Mouse (Mus musculus): ENCODE results near the gene Nfic.
A peak's percentile ranks its signal among the peaks of the same experiment; 100 is the strongest.

Nfic gene

DNA sequence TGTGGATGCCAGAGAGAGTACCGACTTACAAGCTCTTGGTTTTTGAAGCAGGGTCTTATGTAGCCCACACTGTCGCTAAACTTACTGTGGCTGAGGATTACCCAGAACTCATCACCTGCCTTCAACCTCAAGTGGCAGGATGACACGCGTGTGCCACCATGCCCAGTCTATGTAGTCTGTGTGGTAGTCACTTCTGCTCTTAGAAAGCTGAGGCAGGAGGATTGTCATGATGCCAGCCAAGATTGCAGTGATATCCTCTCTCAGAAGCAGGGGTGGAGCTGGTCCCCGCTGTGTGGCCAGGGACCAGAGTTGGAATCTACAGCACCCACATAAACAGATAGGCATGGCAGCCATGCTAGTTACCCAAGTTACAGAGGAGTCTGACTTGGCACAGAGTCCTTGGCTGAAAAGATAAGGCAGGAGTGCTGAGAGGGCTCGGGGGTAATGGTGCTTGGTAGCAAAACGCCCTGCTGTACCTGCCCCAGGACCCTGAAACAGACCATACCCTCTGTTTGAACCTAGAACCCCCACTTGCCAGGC, 30.1 kb upstream of the Nfic start:
- no peak for DNase-seq (ENCODE audit: extremely low read depth, low read depth)

DNA sequence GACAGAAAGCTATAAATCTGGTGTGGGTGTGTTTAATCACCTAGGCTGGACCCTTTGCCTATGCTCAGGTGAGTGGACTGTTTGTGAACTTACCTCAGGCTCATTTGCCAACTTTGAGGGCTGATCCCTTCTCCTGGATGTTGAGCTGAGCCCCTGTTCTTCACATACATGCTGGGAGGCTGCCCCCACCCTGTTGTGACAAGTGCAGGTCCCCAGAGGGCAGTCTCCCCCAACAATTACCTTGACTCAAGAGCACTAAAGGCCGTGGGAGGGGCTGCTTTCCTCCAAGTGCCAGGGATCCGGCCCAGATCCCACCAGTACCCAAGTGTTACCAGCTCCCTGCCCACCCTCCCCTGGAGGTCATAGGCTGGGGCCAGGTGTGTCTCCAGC, 29.6 kb upstream of the Nfic start:
- no peak for DNase-seq (ENCODE audit: extremely low read depth, low read depth)

DNA sequence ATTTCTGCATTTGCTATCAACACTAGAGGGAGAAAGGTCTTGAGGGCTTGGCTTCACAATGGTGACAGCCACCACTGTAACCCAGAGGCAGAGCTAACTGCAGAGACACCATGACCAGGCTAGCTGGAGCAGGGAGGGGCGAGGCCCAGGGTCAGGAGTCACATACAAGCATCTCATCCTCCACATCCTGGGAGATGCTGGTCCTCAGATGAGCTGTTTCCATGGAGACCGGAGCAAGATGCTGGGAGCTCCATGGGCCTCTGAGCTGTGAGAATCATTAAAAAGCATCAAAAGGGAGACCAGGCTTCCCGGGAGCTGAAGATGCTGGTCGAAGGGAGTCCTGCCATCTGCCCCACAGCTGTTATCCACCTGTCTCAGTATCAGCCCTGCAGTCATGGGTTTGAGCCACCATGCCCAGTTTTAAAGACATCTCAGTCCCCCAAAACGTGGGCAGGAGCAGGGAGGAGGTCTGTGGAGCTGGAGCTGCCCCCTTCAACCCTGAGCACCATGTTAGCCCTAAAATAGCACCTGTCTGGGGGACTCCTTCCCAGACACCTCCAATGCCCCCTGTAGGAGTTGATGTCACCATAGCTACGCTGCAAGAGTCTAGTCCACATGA, 29.1 kb upstream of the Nfic start:
- no peak for DNase-seq (ENCODE audit: extremely low read depth, low read depth)

DNA sequence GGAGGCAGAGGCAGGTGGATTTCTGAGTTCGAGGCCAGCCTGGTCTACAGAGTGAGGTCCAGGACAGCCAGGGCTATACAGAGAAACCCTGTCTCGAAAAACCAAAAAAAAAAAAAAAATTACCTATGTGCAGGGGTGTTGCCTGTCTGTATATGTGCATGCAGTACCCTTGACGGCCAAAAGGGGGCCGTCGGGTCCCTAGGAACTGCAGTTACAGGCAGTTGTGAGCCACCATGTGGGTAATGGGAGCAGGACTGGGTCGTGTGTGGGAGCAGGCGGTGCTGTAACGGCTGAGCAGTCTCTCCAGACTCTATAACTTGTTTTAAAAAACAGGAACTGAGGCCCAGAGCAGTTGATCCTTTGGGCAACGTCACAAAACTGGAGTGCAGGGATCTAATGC, 28.5 kb upstream of the Nfic start:
- no peak for DNase-seq (ENCODE audit: extremely low read depth, low read depth)

DNA sequence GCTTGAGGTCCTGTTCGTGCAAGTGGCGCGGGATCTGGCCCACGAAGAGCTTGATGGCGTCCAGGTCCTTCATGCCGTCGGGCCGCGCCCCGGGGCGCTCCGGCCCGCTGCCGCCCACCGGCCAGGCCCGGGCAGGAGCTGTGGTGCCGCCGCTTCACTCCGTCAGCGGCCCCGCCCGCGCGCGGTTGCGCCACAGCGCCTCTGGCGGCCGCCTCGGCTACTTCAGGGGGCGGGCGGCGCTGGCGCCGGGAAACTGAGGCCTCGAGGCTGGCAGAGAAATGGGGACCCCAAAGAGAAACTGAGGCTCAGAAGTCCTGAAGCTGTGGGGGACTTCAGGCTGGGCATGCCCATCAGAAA, 27.1 kb upstream of the Nfic start, which contains the start of gene Celf5:
TSS of gene Celf5 (minus strand) at position 177 of the 357 bp plus-strand sequence.
- DNase-seq (ENCODE audit: extremely low read depth, low read depth) = no peak

DNA sequence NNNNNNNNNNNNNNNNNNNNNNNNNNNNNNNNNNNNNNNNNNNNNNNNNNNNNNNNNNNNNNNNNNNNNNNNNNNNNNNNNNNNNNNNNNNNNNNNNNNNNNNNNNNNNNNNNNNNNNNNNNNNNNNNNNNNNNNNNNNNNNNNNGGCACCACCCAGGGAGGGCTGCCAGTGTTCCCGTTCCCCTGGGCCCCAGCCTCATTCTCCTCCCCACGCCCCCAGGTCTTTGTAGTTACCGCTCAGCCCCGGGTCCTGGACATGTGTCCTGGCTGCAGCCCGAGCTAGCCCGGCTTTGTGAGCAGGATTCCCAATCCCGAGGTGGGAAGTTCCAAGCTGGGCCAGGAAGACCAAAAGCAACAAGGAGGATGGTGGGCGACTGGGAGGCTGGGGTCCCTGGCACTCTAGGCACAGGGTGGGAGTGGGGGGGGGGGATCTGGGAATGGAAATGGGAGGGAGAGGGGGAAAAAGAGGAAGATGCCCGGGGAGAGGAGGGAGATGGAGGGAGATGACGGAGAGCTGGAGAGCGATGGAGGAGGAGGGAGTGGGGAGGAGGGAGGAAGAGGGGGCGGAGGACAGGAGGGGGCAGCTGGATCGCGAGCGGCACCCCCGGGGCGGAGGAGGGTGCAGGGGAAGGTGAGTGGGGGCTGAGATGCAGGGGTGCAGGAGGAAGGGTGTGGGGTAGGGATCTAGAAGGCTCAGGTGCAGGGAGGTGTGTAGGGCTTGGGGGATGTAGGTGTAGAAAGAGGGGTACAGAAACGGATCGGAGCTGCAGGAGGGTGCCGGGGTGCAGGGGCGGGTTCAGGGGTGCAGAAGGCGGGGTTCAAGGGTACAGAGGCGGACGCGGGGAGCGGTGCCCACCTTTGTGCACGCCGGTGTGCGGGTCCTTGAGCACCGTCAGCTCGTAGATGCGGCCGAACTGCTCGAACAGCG, 26.4 kb upstream of the Nfic start:
- DNase-seq (ENCODE audit: extremely low read depth, low read depth) = no peak

DNA sequence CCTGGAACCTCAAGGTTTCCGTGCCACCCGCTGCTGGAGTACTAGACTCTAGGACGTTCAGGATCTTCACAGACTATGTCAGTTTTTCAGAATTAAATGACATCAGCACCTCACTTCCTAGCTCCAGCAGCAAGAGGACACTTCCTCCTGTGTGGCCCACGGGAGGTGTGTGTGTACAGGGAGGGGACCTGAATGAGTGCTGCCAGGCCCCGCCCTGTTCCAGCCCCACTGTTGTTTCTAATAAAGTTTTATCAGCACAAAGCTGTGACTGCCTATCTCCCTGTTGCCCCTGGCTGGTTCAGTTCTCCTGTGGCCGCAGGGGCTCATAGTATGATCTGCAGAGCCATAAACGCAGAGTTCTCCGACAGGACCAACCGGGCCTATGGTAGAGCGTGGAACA, 19.0 kb upstream of the Nfic start:
- no peak for DNase-seq (ENCODE audit: extremely low read depth, low read depth)

DNA sequence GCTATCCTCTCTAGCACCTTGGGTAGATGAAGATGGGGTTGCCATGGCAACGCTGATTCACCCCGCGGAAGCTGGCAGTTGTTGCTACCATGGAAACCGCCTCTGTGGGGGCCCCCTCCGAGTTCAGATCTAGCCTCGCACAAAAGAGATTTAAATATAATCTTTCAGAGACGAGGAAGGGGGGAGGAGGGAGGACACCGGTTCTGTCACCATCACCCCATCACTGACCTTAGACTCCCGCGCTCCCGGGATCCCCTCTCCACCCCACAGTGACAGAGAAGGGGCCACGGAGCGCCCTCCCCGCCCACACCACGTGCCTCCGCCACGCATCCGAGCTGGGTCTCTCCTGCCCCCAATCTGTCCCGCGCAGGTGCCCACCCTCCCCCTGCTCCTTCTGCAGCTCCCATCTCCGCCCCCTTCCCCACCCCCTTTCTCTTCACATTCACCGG, 17.6 kb upstream of the Nfic start:
- no peak for DNase-seq (ENCODE audit: extremely low read depth, low read depth)

DNA sequence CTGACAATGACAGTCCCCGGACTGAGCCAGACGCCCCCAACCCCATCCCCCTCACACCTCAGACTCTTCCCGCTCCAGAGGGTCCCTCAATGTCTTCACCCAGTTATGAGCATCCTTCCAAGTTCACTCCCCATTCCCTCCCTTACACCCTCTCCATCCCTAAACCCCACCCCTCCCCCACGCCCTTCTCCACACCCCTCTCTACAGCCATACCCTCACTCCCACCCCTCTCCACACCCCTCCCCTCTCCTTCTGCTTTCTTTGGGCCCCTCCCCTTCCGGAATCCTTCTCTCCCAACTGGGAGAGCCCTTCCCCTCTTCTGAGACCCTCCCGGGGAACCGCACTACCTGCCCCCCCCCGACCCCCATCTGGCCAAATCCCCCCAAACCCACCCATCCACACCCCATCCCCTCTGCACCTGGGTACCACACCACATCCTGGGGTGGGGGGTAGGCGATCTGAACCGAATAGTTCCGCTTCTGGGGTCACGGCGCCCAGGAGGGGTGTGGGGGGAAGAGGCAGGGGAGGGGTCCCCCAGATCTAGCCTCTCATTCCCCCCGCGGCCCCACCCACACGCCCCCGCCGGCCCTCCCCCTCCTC, 17.1 kb upstream of the Nfic start:
- no peak for DNase-seq (ENCODE audit: extremely low read depth, low read depth)

DNA sequence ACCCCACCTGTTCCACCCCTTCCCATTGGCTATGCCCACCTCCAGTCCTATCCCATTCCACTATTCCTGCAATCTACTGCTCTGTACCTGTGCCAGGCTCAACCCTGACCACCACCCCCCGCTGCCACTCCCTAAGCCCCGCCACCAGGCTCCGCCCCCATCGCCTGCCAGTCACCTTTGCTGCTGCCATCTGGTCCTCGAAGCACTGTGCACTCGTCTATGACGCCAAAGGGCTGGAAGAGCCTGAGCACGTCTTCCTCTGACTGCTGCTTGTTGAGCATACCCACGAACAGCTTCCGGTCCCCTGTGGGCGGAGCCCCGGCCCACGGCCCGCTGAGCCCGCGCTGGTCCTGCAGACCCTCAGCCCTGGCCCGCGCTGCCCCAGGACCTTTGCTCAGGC, 15.0 kb upstream of the Nfic start:
- DNase-seq (ENCODE audit: extremely low read depth, low read depth) = no peak

DNA sequence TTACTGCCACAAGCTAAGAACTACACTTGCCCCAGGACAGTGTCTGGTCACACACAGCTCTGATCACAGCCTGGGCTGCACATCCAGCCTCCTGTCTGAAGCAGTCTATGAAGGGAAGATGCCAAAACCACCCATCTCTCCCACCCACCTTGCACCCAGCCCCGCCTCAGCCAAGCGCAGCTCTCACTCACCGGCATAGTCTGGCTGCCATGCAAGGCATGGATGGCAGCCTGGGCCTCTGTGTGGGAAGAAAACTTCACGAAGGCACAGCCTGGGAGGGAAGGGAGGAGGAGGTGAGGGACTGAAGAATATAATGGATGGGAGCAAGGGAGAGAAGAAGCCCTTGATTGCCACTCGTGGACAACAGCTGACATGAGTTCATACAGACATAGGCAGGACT, 13.8 kb upstream of the Nfic start:
- no peak for DNase-seq (ENCODE audit: extremely low read depth, low read depth)

DNA sequence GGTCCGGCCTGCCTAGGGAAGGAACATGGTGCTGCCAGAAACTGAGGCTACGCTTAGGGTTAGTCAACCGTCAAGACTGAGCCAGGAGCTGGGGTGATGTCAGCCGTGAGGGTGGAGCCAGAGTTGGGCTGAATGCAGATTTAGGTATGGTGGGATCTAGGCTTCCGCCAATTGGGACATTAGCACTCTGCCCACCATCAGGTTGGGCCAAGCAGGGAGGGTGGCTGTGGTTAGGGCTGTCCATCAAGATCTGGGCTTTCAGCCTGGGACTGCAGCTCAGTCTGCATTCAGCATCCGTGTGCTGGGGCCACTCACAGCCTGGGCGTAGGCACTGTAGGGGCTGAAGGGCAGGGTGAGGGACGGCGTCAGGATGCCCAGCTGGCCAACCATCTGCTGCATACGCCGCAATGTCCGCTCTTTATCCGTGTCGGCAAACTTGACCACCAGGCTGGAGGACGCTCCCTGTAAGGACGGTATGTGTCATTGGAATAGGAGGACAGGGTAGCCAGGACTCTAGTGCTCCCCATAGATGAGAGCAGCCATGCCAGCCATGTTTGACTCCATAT, 12.3 kb upstream of the Nfic start:
- no peak for DNase-seq (ENCODE audit: extremely low read depth, low read depth)

DNA sequence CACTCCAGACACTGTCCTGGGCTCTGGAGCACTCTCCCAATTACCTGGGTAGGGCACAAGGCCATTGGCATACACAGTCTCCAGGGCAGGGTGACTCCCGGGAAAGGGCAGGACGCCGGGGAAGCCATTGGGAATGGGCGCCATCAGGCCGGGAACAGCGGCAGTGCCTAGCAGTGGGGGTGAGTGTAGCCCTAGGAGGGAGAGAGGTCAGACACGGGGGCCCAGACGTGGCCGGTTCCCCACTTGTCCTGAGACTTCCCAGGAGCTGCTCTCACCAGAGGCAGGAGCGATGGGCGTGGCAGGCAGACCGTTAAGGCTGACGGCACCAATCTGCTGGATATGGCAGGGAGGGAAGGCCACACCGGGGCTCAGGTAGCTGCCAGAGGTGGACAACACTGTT, 11.4 kb upstream of the Nfic start:
- DNase-seq (ENCODE audit: extremely low read depth, low read depth) = no peak

DNA sequence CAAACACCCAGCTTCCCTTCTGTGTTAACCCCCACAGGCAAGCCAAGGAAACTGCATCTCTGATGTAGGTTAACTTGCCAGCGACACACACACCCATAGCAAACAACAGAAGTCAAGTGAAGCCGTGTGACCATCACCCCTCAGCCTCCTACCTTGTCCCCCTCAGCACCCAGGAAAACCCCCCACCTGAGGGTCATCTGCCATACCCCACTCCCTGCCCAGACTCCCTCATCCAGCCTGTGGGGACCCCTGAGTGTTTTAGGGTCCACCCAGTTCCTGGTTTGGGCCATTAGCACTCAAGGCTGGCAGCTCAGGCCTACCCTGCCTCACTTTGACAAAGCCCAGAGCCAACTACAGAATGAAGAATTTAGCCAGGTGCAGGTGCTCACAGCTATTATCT, 10.6 kb upstream of the Nfic start:
- no peak for DNase-seq (ENCODE audit: extremely low read depth, low read depth)

DNA sequence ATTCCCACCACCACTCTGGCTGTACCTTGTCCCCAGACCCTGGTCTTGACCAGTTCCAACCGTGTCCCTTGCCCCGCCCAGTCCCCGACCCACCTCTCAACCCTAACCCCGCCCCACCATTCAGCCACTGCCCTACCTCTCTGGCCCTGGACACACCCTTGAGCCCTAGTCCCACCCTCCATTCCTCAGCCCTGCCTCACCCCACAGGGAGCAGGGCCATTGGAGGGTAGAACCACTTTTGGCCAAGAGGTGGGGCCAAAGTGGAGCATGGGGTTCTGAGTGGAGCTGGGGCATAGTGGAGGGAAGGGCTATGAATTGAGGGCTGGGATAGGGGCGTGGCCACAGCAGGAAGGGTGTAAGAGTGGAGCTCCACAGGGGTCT, 9.8 kb upstream of the Nfic start:
- DNase-seq (ENCODE audit: extremely low read depth, low read depth) = peak; percentile 93

DNA sequence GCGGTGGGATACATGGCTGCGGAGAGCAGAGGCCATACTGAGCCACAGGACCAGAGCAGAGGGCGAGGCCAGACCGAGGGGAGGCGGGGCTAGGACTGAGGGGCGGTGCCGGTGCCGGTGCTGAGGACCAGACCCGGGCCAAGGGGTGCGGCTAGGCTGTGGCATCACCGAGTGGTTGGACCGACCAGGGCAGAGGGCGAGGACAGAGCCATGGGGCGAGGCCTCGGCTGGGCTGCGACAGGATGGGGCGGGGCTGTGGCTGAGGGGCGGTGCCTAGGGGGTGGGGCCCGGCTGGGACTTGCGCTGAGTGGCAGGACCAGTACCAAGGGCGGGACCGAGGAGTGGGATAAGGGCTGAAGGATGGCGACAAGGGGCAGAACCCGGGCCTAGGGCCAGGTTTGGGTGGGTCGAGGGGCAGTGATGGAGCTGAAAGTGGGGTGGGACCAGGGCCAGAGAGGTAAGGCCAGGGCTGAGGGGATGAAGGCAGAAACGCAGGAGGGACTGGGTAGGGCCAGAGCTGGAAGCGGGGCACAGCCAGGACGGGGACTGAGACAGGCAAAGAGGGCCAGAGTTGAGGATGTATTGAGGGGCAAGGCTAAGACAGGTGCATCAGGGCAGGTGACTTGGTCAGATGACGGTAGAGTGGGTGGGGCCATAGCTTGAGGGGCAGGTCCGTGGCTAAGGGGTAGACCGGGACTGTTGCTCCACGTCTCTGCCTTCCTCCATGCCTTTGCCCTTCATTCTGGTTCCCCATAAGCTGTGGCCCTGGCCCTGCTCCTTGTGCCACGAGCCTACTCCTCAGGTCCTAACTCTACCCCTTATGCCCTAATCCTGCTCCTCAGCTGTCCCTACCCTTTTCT, 9.2 kb upstream of the Nfic start:
- peak; percentile 72 for DNase-seq (ENCODE audit: extremely low read depth, low read depth)

DNA sequence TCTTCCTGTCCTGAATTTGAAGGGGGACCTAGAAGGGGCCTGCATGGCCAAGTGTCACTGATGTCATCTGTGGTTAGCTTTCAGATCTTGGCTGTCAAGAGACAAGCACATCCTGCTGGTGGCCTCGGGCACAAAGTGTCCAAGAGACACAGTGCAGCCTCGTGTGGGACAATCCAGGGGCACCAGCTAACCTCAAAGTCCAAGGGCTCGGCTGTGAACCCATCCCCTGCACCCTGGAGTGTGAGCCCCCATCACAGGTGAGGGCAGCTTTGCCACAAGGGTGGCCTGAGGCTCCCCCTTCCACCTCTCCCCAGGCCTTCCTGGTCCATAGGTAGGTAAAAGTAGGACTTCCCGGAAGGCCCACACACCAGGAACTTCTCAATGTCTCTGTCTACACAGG, 8.1 kb upstream of the Nfic start:
- no peak for DNase-seq (ENCODE audit: extremely low read depth, low read depth)

DNA sequence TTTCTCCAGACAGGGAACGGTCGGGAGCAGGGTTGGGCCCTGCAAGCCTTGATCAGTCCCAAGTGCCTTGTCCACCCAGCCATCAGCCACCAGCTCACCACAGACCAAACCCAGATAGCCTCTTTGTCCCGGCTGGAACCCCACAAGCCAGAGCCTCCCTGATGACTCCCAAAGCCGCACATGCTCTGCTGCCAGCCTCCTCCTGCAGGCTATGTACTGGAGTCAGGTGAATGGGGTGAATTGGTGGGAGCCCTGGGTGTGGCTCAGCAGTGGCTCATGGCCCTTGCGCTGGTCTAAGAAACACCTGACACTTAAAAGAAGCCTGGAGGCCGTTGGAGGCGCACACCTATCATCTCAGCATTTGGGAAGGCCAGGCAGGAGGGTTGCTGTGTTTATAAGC, 7.5 kb upstream of the Nfic start:
- DNase-seq (ENCODE audit: extremely low read depth, low read depth) = no peak

DNA sequence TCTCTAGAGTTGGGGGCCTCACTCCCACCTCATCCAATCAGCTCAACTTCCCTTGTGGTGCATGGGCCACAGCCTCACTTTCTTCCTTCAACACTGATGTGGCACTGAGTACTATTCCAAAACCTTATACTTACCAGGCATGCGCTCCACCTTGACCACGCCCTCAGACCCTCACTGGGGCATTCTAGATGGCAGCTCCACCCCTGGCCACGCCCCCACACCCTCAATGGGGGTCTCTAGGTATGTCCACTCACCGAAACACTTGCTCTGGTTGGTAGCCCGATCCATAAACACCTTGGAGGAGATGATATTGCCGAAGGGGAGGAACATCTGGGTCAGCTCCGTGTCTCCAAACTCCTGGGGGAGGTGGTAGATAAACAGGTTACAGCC, 7.0 kb upstream of the Nfic start:
- DNase-seq (ENCODE audit: extremely low read depth, low read depth) = no peak

DNA sequence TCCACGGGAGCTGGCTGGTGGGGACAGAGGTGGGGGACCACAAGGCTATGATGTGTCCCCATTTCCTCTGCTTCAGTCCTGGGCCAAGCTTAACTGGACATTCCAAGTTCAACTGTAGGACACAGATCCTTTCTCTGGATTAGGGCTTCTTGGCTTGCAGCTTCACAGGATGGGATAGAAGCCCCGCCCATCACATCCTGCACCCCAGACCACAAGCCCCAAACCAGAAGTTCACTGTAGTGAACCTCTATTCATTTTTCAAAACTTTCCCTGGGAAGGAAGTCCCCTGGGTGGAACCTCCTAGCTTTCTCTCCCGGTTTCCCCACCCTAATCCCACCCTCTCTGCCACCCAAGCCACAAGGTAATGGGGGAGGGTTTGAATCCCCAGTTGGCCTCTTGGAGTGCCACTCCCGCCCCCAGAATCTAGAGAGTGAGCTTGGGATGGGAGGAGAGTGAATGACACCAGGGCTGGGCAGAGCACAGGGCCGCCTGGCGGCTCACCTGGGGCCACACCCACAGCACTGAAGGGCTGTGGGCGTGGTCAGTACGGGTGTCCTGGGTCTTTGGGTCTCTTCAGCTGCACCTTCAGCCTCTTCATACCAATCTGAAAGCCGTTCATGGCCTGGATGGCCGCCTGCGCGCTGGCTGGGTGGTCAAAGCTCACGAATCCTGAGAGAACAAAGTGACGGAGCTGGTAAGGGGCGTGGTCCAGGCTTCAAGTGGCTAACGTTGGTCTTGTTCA, 6.4 kb upstream of the Nfic start:
- DNase-seq (ENCODE audit: extremely low read depth, low read depth) = no peak

Data from MEL-GATA-1-ER (cell line).